Mouse (Mus musculus) c-Kit-positive CD71-negative TER-119-negative erythroid progenitor cells, embryonic 14.5 days (primary cell): Measurements from ENCODE around the gene Sync.
A peak's percentile ranks its signal among the peaks of the same experiment; 100 is the strongest.

Experiments
- DNase-seq: peaks from one replicate; pipeline ENCODE4 v3.0.0-alpha.2; 2013; ENCODE audit warnings: low read depth

Gene Sync

GRCm38 (mm10) chr4:129287472-129287981, at the start of gene Sync:
TSS of gene Sync (plus strand) at chr4:129287617.
- no peak for DNase-seq

GRCm38 (mm10) chr4:129237843-129238441, 49.5 kb upstream of the Sync start:
- DNase-seq, result no peak

- DNase-seq, result no peak
Measured at GRCm38 (mm10) chr4:129238579-129239016, 48.8 kb upstream of the Sync start.

GRCm38 (mm10) chr4:129239075-129239474, 48.3 kb upstream of the Sync start:
- peak; percentile 63 for DNase-seq

GRCm38 (mm10) chr4:129241898-129242297, 45.5 kb upstream of the Sync start:
- DNase-seq, result no peak

DNA sequence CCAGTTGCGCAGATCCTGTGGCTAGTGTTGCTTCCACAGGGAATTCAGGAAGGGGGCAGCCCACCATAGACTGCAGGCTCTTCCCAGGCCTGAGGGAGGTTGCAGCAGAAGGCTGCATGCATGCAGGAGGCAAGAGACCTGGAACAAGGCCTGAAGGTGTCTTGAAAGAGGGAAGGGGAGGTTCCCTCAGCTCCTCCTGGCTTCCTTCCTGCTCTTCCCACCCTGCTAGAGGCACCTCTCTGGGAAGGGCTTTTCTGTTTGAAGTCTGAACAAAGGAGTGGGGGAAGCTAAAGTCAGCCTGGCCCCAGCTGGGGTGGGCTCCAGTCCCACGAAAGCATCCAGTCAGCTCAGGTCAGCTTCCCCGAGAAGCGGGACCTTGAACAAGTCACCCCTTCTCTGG, 45.1 kb upstream of the Sync start:
- no peak for DNase-seq

DNA sequence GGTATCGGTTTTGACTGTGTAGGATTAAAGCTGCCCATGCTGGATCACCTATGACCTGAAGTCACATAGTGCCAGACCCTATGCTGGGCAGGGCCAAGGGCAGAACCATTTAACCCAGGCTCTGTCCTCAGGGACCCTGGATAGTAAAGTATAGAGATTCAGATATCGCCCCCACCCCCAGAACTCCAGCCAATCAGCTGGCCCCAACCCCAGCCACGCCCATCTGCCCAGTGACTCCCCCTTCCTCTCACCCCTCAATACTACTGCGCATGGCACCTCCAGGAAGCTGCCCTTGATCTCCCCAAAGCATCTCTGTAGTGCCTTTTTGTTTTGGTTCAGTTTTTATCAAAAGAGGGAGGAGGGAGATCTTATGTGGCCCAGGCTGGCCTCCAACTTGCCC, 44.7 kb upstream of the Sync start:
- no peak for DNase-seq

DNA sequence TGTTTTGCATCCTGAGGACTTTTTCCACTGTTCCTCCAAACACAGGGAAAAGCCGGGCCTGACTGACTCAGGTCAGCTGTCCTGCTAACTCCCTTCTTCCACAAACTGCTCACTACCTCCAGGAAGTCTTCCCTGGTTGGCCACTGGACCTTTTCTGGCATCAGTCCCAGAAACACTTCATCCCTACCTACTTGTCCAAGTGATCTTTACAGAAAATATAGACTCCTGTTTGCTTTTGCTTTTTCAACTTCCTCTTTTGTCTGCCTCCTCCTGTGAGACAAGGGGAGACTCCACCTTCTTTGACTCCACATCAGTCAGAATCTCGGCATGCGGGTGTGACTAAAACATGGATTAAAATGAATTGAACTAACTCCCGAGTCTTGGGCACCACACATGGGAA, 42.6 kb upstream of the Sync start:
- DNase-seq, result no peak

DNA sequence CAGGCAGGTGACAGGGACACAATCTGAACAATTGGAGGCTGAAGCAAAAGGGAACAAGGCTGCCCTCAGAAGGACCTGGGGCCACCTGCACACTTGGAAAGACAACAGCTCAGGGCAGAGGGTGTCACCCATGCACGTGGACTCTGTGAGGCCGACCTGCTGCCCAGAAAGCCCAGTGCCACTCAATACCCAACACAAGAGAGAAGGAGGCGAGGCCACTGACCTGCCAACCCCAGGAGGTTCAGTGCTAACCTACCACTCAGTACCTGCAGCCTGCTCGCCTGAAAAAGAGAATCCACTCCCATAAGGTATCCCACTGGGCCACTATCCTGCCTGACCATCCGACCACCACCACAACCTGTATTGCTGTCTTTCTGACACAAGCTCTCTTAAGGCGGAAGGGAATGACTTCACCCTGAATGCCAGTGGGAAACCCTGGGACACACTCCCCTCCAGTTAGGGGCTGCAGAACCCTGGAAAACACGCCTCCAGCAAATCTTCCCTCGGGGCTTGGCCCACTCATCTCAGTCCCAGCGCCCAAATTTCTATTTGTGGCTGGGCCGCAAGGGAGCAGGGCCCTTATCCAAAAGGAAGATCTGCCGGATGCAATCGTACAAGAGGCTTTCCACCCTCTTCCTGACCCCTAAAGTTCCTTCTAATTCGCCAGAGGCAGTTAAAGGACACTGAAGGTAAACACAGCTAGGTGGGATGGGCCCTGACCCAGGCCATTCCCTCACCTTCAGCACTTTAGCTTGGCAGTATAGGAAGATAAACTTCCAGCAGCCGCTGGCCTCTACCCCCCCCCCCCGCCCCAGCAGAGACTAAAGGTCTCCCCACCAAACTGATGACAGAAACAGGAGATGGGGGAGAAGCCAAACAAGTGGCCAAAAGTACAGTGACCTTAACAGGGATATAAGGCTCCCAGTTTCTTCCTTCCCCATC, 40.8 kb upstream of the Sync start:
- DNase-seq, result no peak

DNA sequence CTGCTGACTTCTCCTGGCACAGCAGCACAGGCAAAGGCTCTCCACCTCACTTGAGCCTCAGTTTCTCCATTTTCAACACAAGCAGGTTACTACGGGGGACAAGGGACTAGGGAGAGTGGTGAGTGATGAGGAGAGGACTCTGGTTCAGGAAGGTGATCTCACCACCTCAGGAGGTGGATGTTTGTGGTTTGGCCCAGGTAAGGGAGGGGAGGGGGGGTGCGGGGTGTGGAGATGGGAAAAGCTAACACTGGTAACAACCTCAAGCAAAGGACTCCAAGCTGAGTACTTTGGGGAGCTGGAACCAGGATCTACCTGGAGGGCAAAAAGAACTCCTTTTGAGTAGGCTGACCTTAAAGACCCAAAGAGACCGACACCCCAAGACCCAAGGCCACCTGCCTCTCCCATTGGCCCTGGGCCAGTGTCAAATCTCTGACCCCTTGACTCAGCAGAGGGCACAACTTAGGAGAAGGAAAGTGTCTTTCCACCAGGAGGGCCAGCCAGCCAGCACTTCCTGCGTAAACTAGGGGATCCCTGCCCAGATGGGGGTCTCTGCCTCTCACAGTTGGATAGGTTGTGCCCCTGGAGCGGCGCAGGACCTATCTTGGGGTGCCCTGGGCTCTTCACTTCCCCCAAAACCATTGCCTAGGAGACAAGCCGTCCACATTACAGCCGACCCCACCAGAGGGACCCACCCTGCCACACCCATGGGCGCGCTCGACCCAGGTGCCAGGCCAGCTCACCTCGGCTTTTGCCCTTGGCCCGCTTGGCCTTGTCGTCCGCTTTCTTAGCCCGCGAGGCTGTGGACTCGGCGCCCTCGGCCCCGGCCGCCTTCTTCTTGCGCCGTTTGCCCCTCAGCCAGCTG, 39.8 kb upstream of the Sync start:
- no peak for DNase-seq

GRCm38 (mm10) chr4:129248243-129248767, 39.1 kb upstream of the Sync start:
- no peak for DNase-seq

DNA sequence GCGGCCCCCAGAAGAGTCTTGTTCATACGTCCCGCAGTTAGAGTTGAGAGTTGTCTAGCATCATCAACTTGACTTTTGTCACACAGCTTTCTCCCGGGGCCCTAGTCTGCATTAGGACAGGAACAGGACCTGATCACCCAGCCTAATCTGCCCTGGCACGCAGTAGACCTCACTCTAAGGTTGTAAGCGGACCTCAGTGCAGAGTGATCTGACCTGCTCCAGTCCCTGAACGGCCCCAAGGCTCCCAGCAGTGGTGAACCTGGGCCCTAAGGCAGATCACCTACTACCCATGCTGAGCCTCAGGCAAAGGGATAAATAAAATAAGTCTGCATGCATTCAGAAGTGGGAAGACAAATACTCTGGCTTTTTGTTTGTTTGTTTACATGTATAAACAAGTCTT, 38.1 kb upstream of the Sync start:
- no peak for DNase-seq

GRCm38 (mm10) chr4:129250759-129251481, 36.5 kb upstream of the Sync start:
- DNase-seq, result no peak

- no peak for DNase-seq
Measured at GRCm38 (mm10) chr4:129251482-129252125, 35.8 kb upstream of the Sync start.

DNA sequence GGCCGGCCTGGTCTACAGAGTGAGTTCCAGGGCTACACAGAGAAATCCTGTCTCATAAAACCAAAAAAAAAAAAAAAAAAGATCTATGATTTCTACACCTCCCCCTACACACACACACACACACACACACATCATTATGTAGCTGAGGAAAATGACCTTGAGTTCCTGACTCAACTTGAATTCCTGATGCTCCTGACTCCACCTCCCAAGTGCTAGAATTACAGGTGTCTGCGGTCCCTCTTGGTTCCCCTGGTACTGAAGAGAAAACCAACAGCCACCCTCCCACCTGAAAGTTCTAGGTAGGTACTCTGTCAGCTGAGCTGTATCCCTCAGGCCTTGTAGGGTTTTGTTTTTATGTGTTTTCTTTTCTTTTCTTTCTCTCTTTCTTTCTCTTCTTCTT, 34.9 kb upstream of the Sync start:
- no peak for DNase-seq

DNA sequence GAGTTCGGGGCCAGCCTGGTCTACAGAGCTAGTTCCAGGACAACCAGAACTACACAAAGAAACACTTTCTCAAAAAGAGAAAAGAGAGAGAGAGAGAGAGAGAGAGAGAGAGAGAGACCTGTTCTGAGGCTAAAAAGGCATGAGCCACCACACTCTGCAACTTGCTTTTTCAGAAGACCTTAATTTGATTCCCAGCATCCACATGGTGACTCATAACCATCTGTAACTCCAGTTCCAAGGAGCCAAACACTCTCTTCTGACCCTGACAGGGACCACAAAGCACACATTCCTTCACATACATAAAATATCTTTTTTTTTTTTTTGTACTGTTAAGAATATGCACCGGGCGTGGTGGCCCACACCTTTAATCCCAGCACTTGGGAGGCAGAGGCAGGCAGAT, 32.8 kb upstream of the Sync start:
- DNase-seq, result no peak

- peak; percentile 87 for DNase-seq
Measured at GRCm38 (mm10) chr4:129256450-129257380, 30.7 kb upstream of the Sync start.

DNA sequence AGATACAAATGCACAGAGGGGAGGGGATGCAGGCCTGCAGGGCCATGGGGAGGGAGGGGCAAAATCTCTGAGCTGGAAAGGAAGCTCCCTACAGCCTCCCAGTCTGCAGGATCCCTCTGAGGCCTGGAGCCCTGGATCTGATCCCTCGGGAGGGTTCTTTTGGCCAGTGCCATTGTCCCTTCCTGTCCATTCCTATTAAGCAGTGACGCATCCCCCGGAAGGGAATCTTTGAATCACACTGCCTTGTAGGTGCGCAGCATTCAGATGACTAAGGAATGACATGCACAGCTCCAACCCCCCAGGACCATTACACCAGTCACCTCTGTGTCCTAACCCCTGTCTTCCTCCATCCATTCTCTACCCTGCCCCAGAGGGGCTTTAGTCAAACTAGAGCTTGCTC, 28.3 kb upstream of the Sync start:
- no peak for DNase-seq

DNA sequence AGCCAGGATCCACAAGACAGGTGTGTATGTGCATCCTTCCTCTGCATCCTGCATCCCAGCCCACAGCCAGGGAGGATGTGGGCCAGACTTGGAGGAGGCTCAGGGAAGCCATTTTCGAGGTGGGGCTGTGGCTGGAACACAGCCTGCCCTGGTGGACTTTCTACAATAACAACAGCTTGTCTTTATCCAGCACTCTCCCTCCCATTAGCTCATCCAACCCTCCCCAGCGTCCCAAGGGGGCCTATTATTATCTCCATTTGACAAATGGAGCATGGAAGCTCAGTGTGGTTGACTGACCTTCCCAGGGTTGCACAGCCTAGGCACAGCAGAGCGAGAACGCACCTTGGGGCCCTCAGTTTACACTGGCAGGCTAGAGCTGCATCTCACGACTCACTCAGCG, 26.7 kb upstream of the Sync start:
- DNase-seq, result no peak

GRCm38 (mm10) chr4:129261196-129261595, 26.2 kb upstream of the Sync start, which contains the start of gene C77080:
TSS of gene C77080 (minus strand) at chr4:129261404.
- no peak for DNase-seq
